Mouse (Mus musculus): Measurements from ENCODE around the gene Cmtm6.

- TF ChIP-seq POLR2A (IDR thresholded peaks at IDR 0.05; ENCODE audit: extremely low read depth, insufficient read depth, low read length): no peak
- TF ChIP-seq CTCF (IDR thresholded peaks at IDR 0.05; ENCODE audit: low read depth, low read length): no peak
Measured at GRCm38 (mm10) chr9:114789989-114790388, 59.1 kb downstream of the Cmtm6 start.

Measured in liver, adult 2 months (tissue).